Mouse (Mus musculus): ENCODE data around the gene Gm43638. TPM values are rescaled to one million over a fixed set of nuclear protein-coding genes. Genes with fewer than 3 reads are reported as not detected.
"Not testable (repeated sequence)": the region's sequence is repeated elsewhere in the genome, so short reads cannot be mapped to it uniquely, and the experiment has no call there.

Gm43638 gene
- polyA plus RNA-seq (2012; rRNA removed) = not detected in 2 replicates

DNA sequence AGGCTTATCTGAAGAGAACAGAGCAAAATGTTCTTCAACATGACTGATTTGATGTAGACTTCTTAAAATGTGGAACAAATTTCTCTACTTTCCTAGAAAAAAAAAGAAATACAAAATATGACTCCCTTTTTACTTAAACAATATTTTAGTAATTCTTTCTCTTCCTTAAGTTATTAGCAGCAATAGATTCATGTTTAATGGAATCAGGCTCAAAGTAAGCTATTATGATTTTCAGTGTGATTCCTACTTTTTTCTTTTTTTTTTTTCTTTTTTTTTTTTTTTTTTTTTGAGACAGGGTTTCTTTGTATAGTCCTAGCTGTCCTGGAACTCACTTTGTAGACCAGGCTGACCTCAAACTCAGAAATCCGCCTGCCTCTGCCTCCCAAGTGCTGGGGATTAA is at the start of gene Gm43638:
TSS of gene Gm43638 (minus strand) at position 101 of the 400 bp plus-strand sequence.
- not testable (repeated sequence) for DNase-seq (ENCODE audit: low read depth)

GRCm38 (mm10) chr5:87535994-87536644 is 49.5 kb upstream of the Gm43638 start:
- DNase-seq (ENCODE audit: low read depth) = no peak

- DNase-seq (ENCODE audit: low read depth) = no peak
Measured at GRCm38 (mm10) chr5:87532288-87532687, 45.7 kb upstream of the Gm43638 start.

GRCm38 (mm10) chr5:87523561-87523960 is 37.0 kb upstream of the Gm43638 start:
- not testable (repeated sequence) for DNase-seq (ENCODE audit: low read depth)

DNA sequence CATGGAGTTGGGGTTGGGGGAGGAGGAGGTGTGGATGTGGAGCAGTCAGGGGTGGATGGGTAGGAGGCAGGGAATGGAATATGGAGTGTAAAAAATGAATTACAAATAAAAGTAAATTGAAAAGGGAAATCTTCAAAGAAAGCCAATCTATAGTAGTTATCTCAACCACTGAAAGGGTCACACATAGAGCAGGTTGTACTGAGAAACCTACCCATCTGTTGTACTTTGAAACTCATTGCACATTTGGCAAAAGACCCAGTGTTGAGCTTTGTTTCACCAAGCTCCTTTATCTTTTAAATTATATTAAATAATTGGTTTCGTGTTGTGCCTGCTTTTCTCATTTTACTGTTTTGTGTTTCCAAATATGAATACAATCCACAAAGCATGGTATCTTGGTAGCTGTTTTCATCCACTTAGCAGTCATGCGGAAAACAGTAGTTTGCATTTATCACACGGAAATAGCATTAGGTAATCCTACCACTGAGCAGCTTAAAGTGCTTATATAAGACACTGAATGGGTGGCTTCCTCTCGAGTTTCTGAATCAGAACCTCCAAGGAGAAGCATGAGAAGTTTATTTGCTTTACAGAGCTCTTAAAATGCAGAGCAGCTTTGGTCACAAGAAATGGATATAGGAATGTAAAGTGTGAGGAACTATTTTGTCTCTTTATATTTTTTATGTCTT is 19.3 kb upstream of the Gm43638 start:
- no peak for DNase-seq (ENCODE audit: low read depth)

DNA sequence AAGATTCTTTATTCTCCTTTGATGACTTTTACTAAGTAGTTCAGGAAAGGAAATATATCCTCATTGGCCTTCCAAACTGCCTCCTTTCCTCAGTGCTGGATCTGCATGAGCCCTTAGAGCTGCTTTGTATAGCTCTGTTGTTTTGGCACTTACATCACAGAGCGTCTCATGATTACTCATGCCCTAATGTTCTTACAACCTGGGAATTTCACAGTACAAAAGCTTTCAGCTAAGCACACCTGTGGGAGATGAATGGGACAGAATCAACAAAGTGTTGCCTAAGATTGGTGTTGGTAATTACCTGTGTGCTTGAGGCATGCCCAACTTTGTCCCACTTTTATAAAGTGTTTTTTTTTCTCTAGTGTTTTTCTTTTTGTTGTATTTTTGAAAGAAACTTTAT is 16.1 kb upstream of the Gm43638 start:
- peak; percentile 95 for DNase-seq (ENCODE audit: low read depth)

- peak; percentile 26 for DNase-seq (ENCODE audit: low read depth)
Measured at GRCm38 (mm10) chr5:87499341-87499740, 12.7 kb upstream of the Gm43638 start.

GRCm38 (mm10) chr5:87498936-87499335 is 12.3 kb upstream of the Gm43638 start:
- peak; percentile 67 for DNase-seq (ENCODE audit: low read depth)

DNA sequence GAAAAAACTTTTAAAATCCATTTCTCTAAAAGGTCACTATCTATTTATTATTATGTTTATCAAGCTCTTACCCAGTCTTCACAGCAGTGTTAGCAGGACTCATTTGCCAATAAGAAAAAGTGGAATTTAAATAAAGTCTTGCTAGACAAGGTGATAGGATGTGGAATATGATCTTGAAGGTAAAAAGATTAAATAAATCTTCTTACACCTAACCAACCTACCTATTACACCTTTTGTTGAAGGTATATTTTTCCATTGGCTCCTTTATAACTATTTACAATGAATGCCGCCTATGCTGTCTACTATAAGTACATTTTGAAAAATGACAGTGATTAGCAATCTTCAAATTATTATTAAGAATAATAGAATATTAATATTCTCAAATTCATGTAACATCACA is 4.2 kb upstream of the Gm43638 start, which contains the start of gene Ugt2a1:
TSS of gene Ugt2a1 (minus strand) at position 101 of the 400 bp plus-strand sequence.
- no peak for DNase-seq (ENCODE audit: low read depth)

- no peak for DNase-seq (ENCODE audit: low read depth)
Measured at GRCm38 (mm10) chr5:87482160-87482559, 4.4 kb downstream of the Gm43638 start, which contains the start of gene Ugt2a2. TSS of gene Ugt2a2 (minus strand) at chr5:87482260.

GRCm38 (mm10) chr5:87458810-87459209 is 27.8 kb downstream of the Gm43638 start:
- DNase-seq (ENCODE audit: low read depth) = no peak

DNA sequence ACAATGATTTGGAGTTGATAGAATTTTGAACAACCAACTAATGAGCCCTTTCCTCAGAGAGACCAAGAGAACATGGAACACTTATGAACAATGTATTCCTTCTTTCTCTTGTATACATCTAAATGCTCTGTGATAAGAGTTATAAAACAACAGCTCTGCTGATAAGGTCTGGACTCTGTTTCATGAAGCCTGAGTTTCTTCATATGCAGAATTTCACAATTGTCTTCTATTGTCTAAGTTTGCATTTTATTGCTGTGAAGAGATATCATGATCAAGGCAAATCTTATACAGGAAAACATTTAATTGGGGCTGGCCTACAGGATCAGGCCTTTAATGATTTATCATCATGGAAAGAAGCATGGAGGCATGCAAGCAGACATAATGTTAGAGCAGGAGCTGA is 28.9 kb downstream of the Gm43638 start:
- no peak for DNase-seq (ENCODE audit: low read depth)

- DNase-seq (ENCODE audit: low read depth) = no peak
Measured at GRCm38 (mm10) chr5:87456216-87456850, 30.3 kb downstream of the Gm43638 start.

GRCm38 (mm10) chr5:87455519-87455918 is 31.1 kb downstream of the Gm43638 start:
- no peak for DNase-seq (ENCODE audit: low read depth)

DNA sequence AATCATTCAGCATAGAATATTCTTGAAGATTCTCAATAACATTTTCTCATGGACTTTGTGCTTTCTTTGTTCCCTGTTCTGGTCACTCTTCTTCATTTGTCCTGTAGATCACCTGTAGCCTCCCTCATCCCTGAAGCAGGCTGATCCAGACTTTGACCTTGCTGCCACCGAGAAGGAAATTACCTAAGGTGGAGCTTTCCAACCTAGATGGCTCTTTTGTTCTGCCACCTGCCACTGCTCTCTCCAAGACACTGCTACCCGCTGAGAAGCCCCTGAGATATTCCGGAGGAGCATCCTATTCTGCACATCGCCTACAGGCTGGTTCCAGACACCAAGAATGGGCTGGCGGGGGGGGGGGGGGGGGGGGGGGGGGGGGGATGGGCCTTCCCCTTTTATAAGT is 34.1 kb downstream of the Gm43638 start:
- not testable (repeated sequence) for DNase-seq (ENCODE audit: low read depth)

DNA sequence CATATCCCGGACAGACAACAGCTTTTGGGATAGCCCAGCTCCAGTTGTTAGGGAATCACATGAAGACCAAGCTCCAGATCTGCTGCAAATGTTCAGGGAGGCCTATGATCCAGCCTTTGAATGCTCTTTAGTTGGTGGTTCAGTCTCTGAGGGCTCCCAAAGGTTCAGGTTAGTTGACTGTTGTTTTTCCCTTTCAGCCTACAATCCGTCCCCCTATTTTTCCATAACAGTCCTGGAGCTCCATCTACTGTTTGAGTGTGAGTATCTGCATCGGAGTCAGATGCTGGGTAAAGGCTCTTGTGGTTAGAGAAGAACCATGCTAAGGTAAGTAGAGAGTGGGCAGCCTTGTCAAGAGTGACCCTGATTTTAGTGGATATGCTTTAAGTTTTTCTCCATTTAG is 50.3 kb downstream of the Gm43638 start:
- no peak for DNase-seq (ENCODE audit: low read depth)

DNA sequence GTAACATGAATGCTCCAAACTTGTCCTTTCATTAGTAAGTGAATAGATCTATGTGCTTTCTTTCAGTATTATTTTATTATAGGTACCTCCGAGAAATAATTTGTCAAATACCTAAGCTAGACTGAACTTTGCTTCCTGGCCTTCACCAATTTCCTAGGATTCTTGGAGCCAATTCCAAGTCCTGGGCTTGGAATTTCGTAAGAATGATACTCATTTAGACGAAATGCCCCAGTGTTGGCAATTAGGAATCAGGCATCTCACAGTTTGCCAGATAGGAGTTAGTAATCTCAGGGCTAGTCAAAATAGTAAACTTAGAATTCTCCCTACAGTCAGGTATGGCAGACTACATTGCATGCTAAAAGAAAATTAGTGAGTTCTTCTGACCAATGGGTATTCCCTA is 60.9 kb downstream of the Gm43638 start:
- no peak for DNase-seq (ENCODE audit: low read depth)

GRCm38 (mm10) chr5:87424041-87424440 is 62.6 kb downstream of the Gm43638 start, which contains the start of gene Ugt2b38:
TSS of gene Ugt2b38 (minus strand) at chr5:87424203.
- DNase-seq (ENCODE audit: low read depth) = not testable (repeated sequence)

Data from gonadal fat pad, adult 2 months (tissue).